Mouse (Mus musculus) lung, postnatal 10 days (tissue): ENCODE measurements around the gene Zfp870.

Source experiments
- DNase-seq: peaks from one replicate; pipeline ENCODE4 v3.0.0; 2021

The Zfp870 gene

GRCm38 (mm10) chr17:32891239-32892180 lies at the start of gene Zfp870:
Zfp870 (minus strand) TSS chr17:32891642.
- DNase-seq: peak; percentile 95

- DNase-seq: no peak
Observed at GRCm38 (mm10) chr17:32939831-32940230, 48.4 kb upstream of the Zfp870 start.

GRCm38 (mm10) chr17:32927803-32928202 lies 36.4 kb upstream of the Zfp870 start:
- no peak for DNase-seq

GRCm38 (mm10) chr17:32924658-32925312 lies 33.3 kb upstream of the Zfp870 start:
- peak; percentile 83 for DNase-seq

GRCm38 (mm10) chr17:32923681-32924080 lies 32.2 kb upstream of the Zfp870 start:
- no peak for DNase-seq

DNA sequence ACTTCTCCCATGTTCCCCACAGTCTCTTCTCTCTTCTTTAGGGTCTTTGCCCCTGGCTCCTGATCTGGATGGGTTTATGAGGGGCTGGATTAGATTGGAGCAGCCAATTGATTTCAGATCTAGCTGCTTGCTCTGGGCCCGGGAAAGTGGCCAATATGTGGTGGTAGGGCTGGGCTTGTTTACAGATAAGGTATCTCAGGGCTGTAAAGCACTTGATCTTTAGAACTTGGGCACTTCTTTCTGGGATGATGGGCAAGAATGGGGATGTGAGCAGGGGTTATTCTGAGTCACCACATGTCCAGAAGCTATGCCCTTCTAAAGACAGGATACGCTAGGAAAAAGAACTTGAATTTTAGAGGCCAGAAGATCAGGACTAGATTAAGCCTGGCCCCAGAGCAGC lies 27.7 kb upstream of the Zfp870 start:
- no peak for DNase-seq

GRCm38 (mm10) chr17:32917131-32917530 lies 25.7 kb upstream of the Zfp870 start, which contains the start of gene Cyp4f14:
Cyp4f14 (minus strand) TSS chr17:32917342.
- DNase-seq: peak; percentile 11

GRCm38 (mm10) chr17:32916075-32916474 lies 24.6 kb upstream of the Zfp870 start:
- no peak for DNase-seq

DNA sequence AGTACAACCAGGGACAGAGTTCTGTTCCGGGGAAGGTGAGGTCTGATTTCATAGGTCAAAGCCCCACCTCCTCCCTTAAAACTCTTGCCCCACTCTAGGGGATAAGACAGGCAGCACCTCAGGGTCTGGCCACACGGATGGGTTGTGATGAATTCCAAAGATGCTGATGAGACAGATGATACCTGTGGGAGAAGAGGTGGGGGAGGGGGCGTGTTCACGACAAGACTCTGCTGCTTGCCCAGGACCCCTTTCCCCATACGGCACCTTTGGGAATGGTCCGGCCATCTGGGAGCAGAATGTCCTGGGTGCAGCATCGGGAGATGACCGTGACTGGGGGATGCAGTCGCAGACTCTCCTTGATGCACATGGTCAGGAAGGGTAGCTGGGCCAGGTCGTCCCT lies 14.7 kb upstream of the Zfp870 start:
- no peak for DNase-seq

- DNase-seq: peak; percentile 43
Observed at GRCm38 (mm10) chr17:32905239-32905638, 13.8 kb upstream of the Zfp870 start.

DNA sequence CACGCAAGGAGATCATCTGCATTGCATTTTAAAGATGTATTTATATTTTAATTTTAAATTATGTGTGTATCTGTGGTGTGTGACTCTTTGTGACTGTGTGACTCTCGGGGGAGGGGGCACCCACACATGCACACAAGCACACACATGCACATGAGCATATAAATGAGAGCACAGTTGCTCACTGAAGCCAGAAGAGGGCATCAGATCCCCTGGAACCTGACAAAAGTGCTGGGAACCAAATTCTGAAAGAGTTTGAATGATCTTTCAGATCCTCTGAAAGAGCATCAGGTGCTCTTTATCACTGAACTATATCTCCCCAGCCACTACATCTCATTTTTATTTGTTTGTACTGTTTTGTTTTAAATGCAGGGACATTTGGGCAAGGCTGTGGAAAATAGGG lies 13.0 kb upstream of the Zfp870 start:
- peak; percentile 6 for DNase-seq

- DNase-seq: no peak
Observed at GRCm38 (mm10) chr17:32901751-32902525, 10.5 kb upstream of the Zfp870 start.

DNA sequence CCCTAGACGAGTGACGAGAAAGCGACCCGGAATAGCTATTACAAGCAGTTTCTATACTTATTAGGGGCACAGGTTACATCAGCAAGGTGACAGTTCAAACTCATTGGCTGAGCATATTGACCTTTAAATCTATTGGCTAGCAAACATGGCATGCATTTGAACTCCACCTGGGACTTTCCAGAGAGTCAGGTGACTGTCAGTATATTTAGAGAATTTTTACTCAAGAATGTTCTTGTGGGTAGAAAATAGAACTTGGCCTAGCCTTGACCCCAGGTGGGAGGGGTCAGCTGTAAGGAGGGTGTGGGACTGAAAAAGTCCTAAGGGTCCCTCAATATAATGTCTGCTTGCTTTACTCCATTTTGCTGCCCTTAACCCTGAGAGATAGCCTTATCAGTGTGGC lies 4.0 kb upstream of the Zfp870 start:
- DNase-seq: no peak

GRCm38 (mm10) chr17:32893901-32894300 lies 2.5 kb upstream of the Zfp870 start:
- no peak for DNase-seq

DNA sequence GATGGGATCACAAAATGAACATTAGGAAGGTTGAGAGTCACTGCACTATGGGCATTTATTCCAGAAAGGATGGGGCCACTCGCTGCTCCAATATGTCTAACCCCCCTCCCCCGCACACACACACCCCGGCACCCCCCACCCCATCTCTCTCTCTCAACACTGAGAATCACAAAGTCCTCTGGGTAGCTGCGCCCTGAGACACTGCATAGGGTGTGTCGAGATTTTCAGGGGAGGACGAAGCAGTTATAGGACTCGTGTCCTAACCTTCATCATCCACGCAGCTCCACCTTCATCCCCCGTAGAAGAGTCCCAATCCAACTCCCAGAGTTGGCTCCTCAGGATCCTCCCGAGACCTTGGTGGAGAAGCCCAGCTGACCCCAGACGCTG lies 597 bp downstream of the Zfp870 start:
- DNase-seq: no peak

- no peak for DNase-seq
Observed at GRCm38 (mm10) chr17:32889611-32890010, 1.8 kb downstream of the Zfp870 start.

- DNase-seq: no peak
Observed at GRCm38 (mm10) chr17:32880320-32881218, 10.9 kb downstream of the Zfp870 start.

DNA sequence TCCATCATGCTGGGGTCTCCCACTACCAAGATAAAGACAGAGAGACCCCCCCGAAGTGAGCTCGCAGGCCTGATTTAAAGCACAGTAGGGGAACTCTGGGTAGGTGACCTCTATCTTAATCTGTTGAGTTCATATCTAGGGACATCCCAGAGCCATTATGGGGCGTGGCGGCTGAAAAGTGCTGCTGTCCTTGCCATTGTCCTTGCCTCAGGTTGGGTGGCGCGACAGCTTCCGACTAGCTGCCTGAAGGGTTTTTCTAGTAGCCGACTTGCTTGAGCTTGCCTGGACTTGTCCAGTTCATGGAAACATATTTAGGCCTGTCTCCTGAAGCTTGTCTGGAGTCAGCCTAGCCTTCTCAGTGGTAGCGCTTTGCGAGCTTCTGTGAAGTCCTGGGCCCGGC lies 12.7 kb downstream of the Zfp870 start:
- DNase-seq: no peak

DNA sequence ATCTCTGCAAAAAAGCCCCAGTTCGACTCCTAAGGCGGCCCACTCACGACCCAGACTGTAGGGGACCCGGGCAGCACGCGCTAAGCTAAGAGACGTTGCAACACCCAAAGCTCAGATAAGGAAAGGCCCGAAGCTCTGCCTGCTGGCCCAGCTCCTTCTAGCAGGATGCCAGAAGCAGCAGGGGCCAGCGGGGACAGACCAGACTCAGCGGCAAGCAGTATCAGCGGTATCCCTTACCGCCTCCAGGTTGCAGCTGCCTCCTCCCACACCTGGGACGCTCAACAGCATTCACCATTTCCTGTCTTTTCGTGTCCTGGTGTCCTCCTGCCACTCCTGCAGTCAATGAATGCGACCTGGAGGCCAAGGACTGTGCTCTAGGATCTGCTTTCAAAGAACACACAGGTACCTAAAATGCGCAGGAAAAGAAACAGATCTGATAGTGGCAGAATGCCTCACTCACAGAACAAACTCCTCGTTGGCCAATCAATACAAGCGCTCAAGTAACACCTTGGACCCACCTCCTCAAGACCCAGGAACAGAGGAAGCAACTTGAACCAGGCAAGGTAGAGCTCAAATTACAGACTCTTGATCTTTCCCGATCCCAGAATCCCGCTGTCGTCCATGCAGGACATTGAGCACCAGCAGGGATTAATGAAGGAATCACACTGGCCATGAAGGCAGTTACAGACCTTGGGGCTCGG lies 13.8 kb downstream of the Zfp870 start:
- no peak for DNase-seq

GRCm38 (mm10) chr17:32872696-32873095 lies 18.7 kb downstream of the Zfp870 start:
- no peak for DNase-seq

- no peak for DNase-seq
Observed at GRCm38 (mm10) chr17:32872091-32872490, 19.4 kb downstream of the Zfp870 start.

DNA sequence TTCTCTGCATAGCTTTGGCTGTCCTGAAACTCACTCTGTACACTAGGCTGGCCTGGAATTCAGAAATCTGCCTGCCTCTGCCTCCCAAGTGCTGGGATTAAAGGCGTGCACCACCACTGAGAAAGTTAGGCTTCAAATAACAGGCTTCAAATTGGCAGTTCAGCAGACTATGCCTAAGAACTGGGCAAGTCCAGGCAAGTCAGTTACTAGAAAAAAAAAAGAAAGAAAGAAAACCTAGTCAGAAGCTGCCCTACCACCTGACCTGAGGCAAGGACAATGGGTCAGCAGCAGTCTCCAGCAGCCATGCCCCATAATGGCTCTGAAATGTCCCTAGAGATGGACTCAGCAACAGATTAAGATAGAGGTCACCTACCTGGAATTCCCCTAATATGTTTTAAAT lies 20.0 kb downstream of the Zfp870 start:
- DNase-seq: no peak
